Mouse (Mus musculus) hindbrain, embryonic 16.5 days (tissue): Measurements from ENCODE around the gene Fgb. TPM values are rescaled to one million over a fixed set of nuclear protein-coding genes. Genes with fewer than 3 reads are reported as not detected.

ENCODE experiments used
- ATAC-seq: fragments of 200-750 bp; cut with Nextera tagmentation; 2 replicates; pipeline ENCODE4 v1.8.0; 2017; ENCODE audit warnings: moderate TSS enrichment, moderate library complexity
- H3K27ac ChIP-seq: fragments of 300-500 bp; sonication (generic); 2 replicates; pipeline ENCODE4 v1.5.1; 2014; ENCODE audit warnings: low read depth, mild to moderate bottlenecking, control low read depth, low read length, moderate library complexity
- H3K27me3 ChIP-seq: fragments of 300-500 bp; sonication (generic); replicated peaks from 2 replicates; pipeline ENCODE4 v1.6.1; 2014; ENCODE audit warnings: low read length; ENCODE audit not compliant: control insufficient read depth, insufficient read depth
- H3K36me3 ChIP-seq: fragments of 300-500 bp; sonication (generic); 2 replicates; pipeline ENCODE4 v1.6.1; 2014; ENCODE audit warnings: mild to moderate bottlenecking, low read length, moderate library complexity, mixed read lengths; ENCODE audit not compliant: control insufficient read depth, insufficient read depth
- H3K4me1 ChIP-seq: fragments of 300-500 bp; sonication (generic); 2 replicates; pipeline ENCODE4 v1.6.1; 2014; ENCODE audit warnings: low read depth, low read length; ENCODE audit not compliant: control insufficient read depth, insufficient read depth
- H3K4me2 ChIP-seq: fragments of 300-500 bp; sonication (generic); 2 replicates; pipeline ENCODE4 v1.6.1; 2014; ENCODE audit warnings: mild to moderate bottlenecking, low read length, control low read depth, moderate library complexity
- H3K4me3 ChIP-seq: fragments of 300-500 bp; sonication (generic); 2 replicates; pipeline ENCODE4 v1.5.1; 2014; ENCODE audit warnings: mild to moderate bottlenecking, low read length, control low read depth, moderate library complexity
- H3K9ac ChIP-seq: fragments of 300-500 bp; sonication (generic); 2 replicates; pipeline ENCODE4 v1.6.1; 2014; ENCODE audit warnings: low read depth, mild to moderate bottlenecking, control low read depth, low read length, moderate library complexity
- H3K9me3 ChIP-seq: fragments of 300-500 bp; sonication (generic); 2 replicates; pipeline ENCODE4 v1.6.1; 2014; ENCODE audit warnings: mild to moderate bottlenecking, low read length, moderate library complexity; ENCODE audit not compliant: control insufficient read depth
- WGBS: fragments of 180-500 bp; shearing (Covaris S2); extraction: QIAGEN DNeasy Blood & Tissue Kit; methylation state at CpG from one replicate; pipeline ENCODE4 v1.1.7; 2014; 5-methylcytosine and 5-hydroxymethylcytosine counted together
- polyA plus RNA-seq: library from polyadenylated mRNA; unstranded; fragments of >200 nt; fragmentation: Nextera tagmentation; extraction: Ambion mirVana; gene quantifications from 2 replicates; pipeline ENCODE4 v1.2.1, GENCODE M21; 2015

Fgb gene
- polyA plus RNA-seq, result not detected in 2 replicates

- Histone ChIP-seq H3K4me2 (no peak within 1 kb of the TSS), H3K4me3 (no peak within 1 kb of the TSS), H3K36me3 (no peaks in the 10 kb centered on the region), H3K4me1 (no peaks in the 10 kb centered on the region), H3K27ac (no peak within 1 kb of the TSS), H3K9me3 (no peaks in the 10 kb centered on the region), H3K9ac (no peak within 1 kb of the TSS), H3K27me3 (no peaks in the 10 kb centered on the region)
- ATAC-seq, result no peak
- 74% methylated on average over 8 of the region's 8 CpGs for WGBS
Measured at GRCm38 (mm10) chr3:83049680-83050079, at the start of gene Fgb. Fgb (minus strand) TSS chr3:83049863.

- 65% methylated on average over 1 of the region's 1 CpGs for WGBS
- H3K36me3 ChIP-seq, result no peaks in the 10 kb centered on the region
- H3K4me2 ChIP-seq, result peak overlapping the region; percentile 56
- H3K4me3 ChIP-seq, result peak overlapping the region; percentile 22
- no peaks in the 10 kb centered on the region for H3K9me3 ChIP-seq
- H3K27me3 ChIP-seq, result 0 out of 2 replicates have a peak, but pooled peaks cover 2% of the 10 kb centered on the region
- H3K4me1 ChIP-seq, result peaks cover 14% of the 10 kb centered on the region
- H3K27ac ChIP-seq, result peak overlapping the region; percentile 60; the same call in 1 of the 2 replicates
- H3K9ac ChIP-seq, result peak overlapping the region; percentile 35; the same call in 1 of the 2 replicates
- peak; percentile 32 for ATAC-seq
Measured at GRCm38 (mm10) chr3:83099139-83099538, 49.5 kb upstream of the Fgb start.

GRCm38 (mm10) chr3:83098546-83099034, 48.9 kb upstream of the Fgb start:
- Histone ChIP-seq H3K4me2 (peak overlapping the region; percentile 56), H3K4me3 (peak overlapping the region; percentile 22), H3K9me3 (no peaks in the 10 kb centered on the region), H3K4me1 (peaks cover 14% of the 10 kb centered on the region), H3K27me3 (0 out of 2 replicates have a peak, but pooled peaks cover 2% of the 10 kb centered on the region), H3K27ac (peak overlapping the region; percentile 60), H3K36me3 (no peaks in the 10 kb centered on the region), H3K9ac (peak overlapping the region; percentile 35; the same call in 1 of the 2 replicates)
- whole genome bisulfite sequencing, result under 1% methylated on average over 14 of the region's 14 CpGs
- ATAC-seq, result peak; percentile 90

GRCm38 (mm10) chr3:83097586-83097985, 47.9 kb upstream of the Fgb start:
- 21% methylated on average over 6 of the region's 6 CpGs for WGBS
- Histone ChIP-seq H3K4me3 (no peak overlapping the region), H3K4me2 (no peak overlapping the region), H3K4me1 (peaks cover 14% of the 10 kb centered on the region), H3K9me3 (no peaks in the 10 kb centered on the region), H3K27ac (no peak overlapping the region), H3K9ac (no peak overlapping the region), H3K27me3 (0 out of 2 replicates have a peak, but pooled peaks cover 2% of the 10 kb centered on the region), H3K36me3 (no peaks in the 10 kb centered on the region)
- no peak for ATAC-seq

- Histone ChIP-seq H3K27ac (no peak overlapping the region), H3K36me3 (no peaks in the 10 kb centered on the region), H3K9ac (no peak overlapping the region), H3K4me2 (peak overlapping the region; percentile 51), H3K4me1 (0 out of 2 replicates have a peak, but pooled peaks cover 3% of the 10 kb centered on the region), H3K27me3 (no peaks in the 10 kb centered on the region), H3K4me3 (peak overlapping the region; percentile 29), H3K9me3 (no peaks in the 10 kb centered on the region)
- peak; percentile 81 for ATAC-seq
- WGBS, result 7% methylated on average over 11 of the region's 11 CpGs
Measured at GRCm38 (mm10) chr3:83080567-83081055, 30.9 kb upstream of the Fgb start.

GRCm38 (mm10) chr3:83076563-83076962, 26.9 kb upstream of the Fgb start:
- ATAC-seq, result peak; percentile 62
- Histone ChIP-seq H3K9ac (no peak overlapping the region), H3K4me3 (no peak overlapping the region), H3K36me3 (peaks cover 9% of the 10 kb centered on the region), H3K4me2 (no peak overlapping the region), H3K27ac (no peak overlapping the region), H3K9me3 (no peaks in the 10 kb centered on the region), H3K27me3 (no peaks in the 10 kb centered on the region), H3K4me1 (0 out of 2 replicates have a peak, but pooled peaks cover 3% of the 10 kb centered on the region)
- 23% methylated on average over 2 of the region's 3 CpGs for WGBS

- no peak overlapping the region for H3K27ac ChIP-seq
- H3K4me2 ChIP-seq, result no peak overlapping the region
- H3K27me3 ChIP-seq, result no peaks in the 10 kb centered on the region
- H3K4me3 ChIP-seq, result no peak overlapping the region
- peaks cover 57% of the 10 kb centered on the region for H3K36me3 ChIP-seq
- no peak overlapping the region for H3K9ac ChIP-seq
- no peak for ATAC-seq
- H3K9me3 ChIP-seq, result no peaks in the 10 kb centered on the region
- WGBS, result 87% methylated on average over 4 of the region's 4 CpGs
- no peaks in the 10 kb centered on the region for H3K4me1 ChIP-seq
Measured at GRCm38 (mm10) chr3:83070231-83070630, 20.6 kb upstream of the Fgb start.

GRCm38 (mm10) chr3:83068869-83069268, 19.2 kb upstream of the Fgb start:
- no peak for ATAC-seq
- no peaks in the 10 kb centered on the region for H3K9me3 ChIP-seq
- H3K27ac ChIP-seq, result no peak overlapping the region
- no peak overlapping the region for H3K4me3 ChIP-seq
- peaks cover 53% of the 10 kb centered on the region for H3K36me3 ChIP-seq
- H3K4me1 ChIP-seq, result no peaks in the 10 kb centered on the region
- whole genome bisulfite sequencing, result 96% methylated on average over 13 of the region's 13 CpGs
- no peaks in the 10 kb centered on the region for H3K27me3 ChIP-seq
- H3K4me2 ChIP-seq, result no peak overlapping the region
- H3K9ac ChIP-seq, result no peak overlapping the region

GRCm38 (mm10) chr3:83067920-83068319, 18.3 kb upstream of the Fgb start:
- H3K4me2 ChIP-seq, result no peak overlapping the region
- no peak for ATAC-seq
- H3K4me3 ChIP-seq, result no peak overlapping the region
- WGBS, result 97% methylated on average over 9 of the region's 9 CpGs
- no peaks in the 10 kb centered on the region for H3K27me3 ChIP-seq
- H3K36me3 ChIP-seq, result peaks cover 58% of the 10 kb centered on the region
- H3K9ac ChIP-seq, result no peak overlapping the region
- H3K9me3 ChIP-seq, result no peaks in the 10 kb centered on the region
- H3K4me1 ChIP-seq, result no peaks in the 10 kb centered on the region
- no peak overlapping the region for H3K27ac ChIP-seq
